Mouse (Mus musculus): ENCODE results near the gene Krt80.

- TF ChIP-seq CTCF (conservative IDR thresholded peaks at IDR 0.05; ENCODE audit: insufficient read depth, insufficient read length, low read depth, low read length) (no peak), POLR2A (IDR thresholded peaks at IDR 0.05; ENCODE audit: low read depth, low read length) (no peak)
These were observed 421 bp downstream of the Krt80 start for GRCm38 (mm10) chr15:101369382-101370100.

Data from kidney, adult 2 months (tissue).